Mouse (Mus musculus) kidney, embryonic 16.5 days (tissue): Measurements from ENCODE around the gene Rad51d. TPM values are rescaled to one million over a fixed set of nuclear protein-coding genes. Genes with fewer than 3 reads are reported as not detected.
"Not testable (repeated sequence)": the region's sequence is repeated elsewhere in the genome, so short reads cannot be mapped to it uniquely, and the experiment has no call there.

ENCODE experiments used
- ATAC-seq: fragments of 200-750 bp; cut with Nextera tagmentation; 2 replicates; pipeline ENCODE4 v1.8.0; 2017; ENCODE audit warnings: moderate TSS enrichment; ENCODE audit not compliant: low FRiP score, low TSS enrichment
- H3K27ac ChIP-seq: fragments of 300-500 bp; sonication (generic); 2 replicates; pipeline ENCODE4 v1.5.1; 2014; ENCODE audit warnings: low read length
- H3K27me3 ChIP-seq: fragments of 300-500 bp; sonication (generic); 2 replicates; pipeline ENCODE4 v1.6.1; 2014; ENCODE audit warnings: low read length, control low read depth, mixed read lengths; ENCODE audit not compliant: insufficient read depth
- H3K36me3 ChIP-seq: fragments of 300-500 bp; sonication (generic); 2 replicates; pipeline ENCODE4 v1.6.1; 2014; ENCODE audit warnings: low read length, control low read depth, mixed read lengths; ENCODE audit not compliant: insufficient read depth
- H3K4me1 ChIP-seq: fragments of 300-500 bp; sonication (generic); 2 replicates; pipeline ENCODE4 v1.6.1; 2014; ENCODE audit warnings: low read length, control low read depth, mixed read lengths; ENCODE audit not compliant: insufficient read depth
- H3K4me2 ChIP-seq: fragments of 300-500 bp; sonication (generic); replicated peaks from 2 replicates; pipeline ENCODE4 v1.6.1; 2014; ENCODE audit warnings: low read depth, low read length
- H3K4me3 ChIP-seq: fragments of 300-500 bp; sonication (generic); 2 replicates; pipeline ENCODE4 v1.5.1; 2014; ENCODE audit warnings: mild to moderate bottlenecking, low read length
- H3K9ac ChIP-seq: fragments of 300-500 bp; sonication (generic); replicated peaks from 2 replicates; pipeline ENCODE4 v1.6.1; 2014; ENCODE audit warnings: low read length
- H3K9me3 ChIP-seq: fragments of 300-500 bp; sonication (generic); 2 replicates; pipeline ENCODE4 v1.6.1; 2016; ENCODE audit warnings: low read length, control low read depth
- WGBS: fragments of 180-500 bp; shearing (Covaris S2); extraction: QIAGEN DNeasy Blood & Tissue Kit; methylation state at CpG from one replicate; pipeline ENCODE4 v1.1.7; 2014; 5-methylcytosine and 5-hydroxymethylcytosine counted together
- polyA plus RNA-seq: library from polyadenylated mRNA; unstranded; fragments of >200 nt; fragmentation: Nextera tagmentation; extraction: Ambion mirVana; gene quantifications from 2 replicates; pipeline ENCODE4 v1.2.1, GENCODE M21; 2015

Gene Rad51d
- polyA plus RNA-seq, 1 experiment from 2014 or later, result 13.8 TPM

GRCm38 (mm10) chr11:82835616-82836432, 54.6 kb downstream of the Rad51d start:
- H3K27me3 ChIP-seq, result no peaks in the 10 kb centered on the region
- H3K36me3 ChIP-seq, result no peaks in the 10 kb centered on the region
- WGBS, result 65% methylated on average over 11 of the region's 11 CpGs
- no peak for ATAC-seq
- peaks cover 53% of the 10 kb centered on the region for H3K4me1 ChIP-seq
- peaks cover 3% of the 10 kb centered on the region; the same call in 1 of the 2 replicates for H3K9me3 ChIP-seq
- no peak overlapping the region for H3K9ac ChIP-seq
- no peak overlapping the region for H3K4me3 ChIP-seq
- H3K4me2 ChIP-seq, result no peak overlapping the region
- H3K27ac ChIP-seq, result peak overlapping the region; percentile 61

GRCm38 (mm10) chr11:82834359-82834758, 56.1 kb downstream of the Rad51d start:
- H3K9me3 ChIP-seq, H3K27me3 ChIP-seq, H3K4me3 ChIP-seq, H3K36me3 ChIP-seq, H3K4me2 ChIP-seq, H3K27ac ChIP-seq, H3K9ac ChIP-seq, ATAC-seq: not testable (repeated sequence)
- WGBS, result 88% methylated on average over 7 of the region's 7 CpGs
- H3K4me1 ChIP-seq, result peaks cover 55% of the 10 kb centered on the region

GRCm38 (mm10) chr11:82833929-82834328, 56.5 kb downstream of the Rad51d start:
- Histone ChIP-seq H3K27ac (no peak overlapping the region), H3K9ac (no peak overlapping the region), H3K9me3 (peaks cover 3% of the 10 kb centered on the region; the same call in 1 of the 2 replicates), H3K4me1 (peaks cover 55% of the 10 kb centered on the region), H3K27me3 (no peaks in the 10 kb centered on the region), H3K36me3 (no peaks in the 10 kb centered on the region), H3K4me3 (no peak overlapping the region), H3K4me2 (no peak overlapping the region)
- no peak for ATAC-seq
- WGBS, result 79% methylated on average over 8 of the region's 8 CpGs

GRCm38 (mm10) chr11:82832402-82832801, 58.0 kb downstream of the Rad51d start:
- not testable (repeated sequence) for H3K27ac ChIP-seq, H3K4me2 ChIP-seq, H3K4me3 ChIP-seq, H3K36me3 ChIP-seq, H3K27me3 ChIP-seq, H3K9ac ChIP-seq, ATAC-seq, H3K9me3 ChIP-seq
- WGBS, result 76% methylated on average over 10 of the region's 10 CpGs
- H3K4me1 ChIP-seq, result peaks cover 40% of the 10 kb centered on the region

GRCm38 (mm10) chr11:82831008-82831893, 59.2 kb downstream of the Rad51d start:
- Histone ChIP-seq H3K9ac (peak overlapping the region; percentile 16; the same call in 1 of the 2 replicates), H3K4me3 (no peak overlapping the region), H3K4me2 (peak overlapping the region; percentile 38), H3K27ac (peak overlapping the region; percentile 53; the same call in 1 of the 2 replicates), H3K4me1 (peaks cover 29% of the 10 kb centered on the region), H3K36me3 (no peaks in the 10 kb centered on the region), H3K27me3 (no peaks in the 10 kb centered on the region), H3K9me3 (peaks cover 3% of the 10 kb centered on the region; the same call in 1 of the 2 replicates)
- no peak for ATAC-seq
- WGBS, result 19% methylated on average over 10 of the region's 10 CpGs

- Histone ChIP-seq H3K9me3 (no peaks in the 10 kb centered on the region), H3K36me3 (no peaks in the 10 kb centered on the region), H3K4me2 (no peak overlapping the region), H3K27me3 (no peaks in the 10 kb centered on the region), H3K9ac (no peak overlapping the region), H3K4me3 (no peak overlapping the region), H3K4me1 (peaks cover 16% of the 10 kb centered on the region), H3K27ac (no peak overlapping the region)
- ATAC-seq, result no peak
These were observed 63.6 kb downstream of the Rad51d start for GRCm38 (mm10) chr11:82826818-82827217.

Other genes with a start within 250 kb of the Rad51d start
- gene Cct6b, start 126.3 kb downstream of the Rad51d start, polyA plus RNA-seq, result 0.31 and 0.32 TPM in 2 replicates
- 42.6 and 43.9 TPM in 2 replicates for gene Zfp830, start 126.3 kb downstream of the Rad51d start, polyA plus RNA-seq
- gene Lig3, start 109.5 kb downstream of the Rad51d start, polyA plus RNA-seq, result 33.2 and 35.4 TPM in 2 replicates
- gene Rffl, start 19.4 kb downstream of the Rad51d start, polyA plus RNA-seq, result 23.7 and 25.0 TPM in 2 replicates
- 0.26 and 0.51 TPM in 2 replicates for gene Fndc8, start 1.5 kb upstream of the Rad51d start, polyA plus RNA-seq
- 36.1 and 40.5 TPM in 2 replicates for gene Nle1, start 17.8 kb upstream of the Rad51d start, polyA plus RNA-seq
- gene Unc45b, start 19.9 kb upstream of the Rad51d start, polyA plus RNA-seq, result 5.1 and 7.3 TPM in 2 replicates
- gene Slfn5, start 60.7 kb upstream of the Rad51d start, polyA plus RNA-seq, result 7.8 and 9.6 TPM in 2 replicates
- gene Slfn9, start 101.2 kb upstream of the Rad51d start, polyA plus RNA-seq, result 18.1 and 18.2 TPM in 2 replicates
- 0.40 and 0.61 TPM in 2 replicates for gene Slfn8, start 130.2 kb upstream of the Rad51d start, polyA plus RNA-seq
- gene Slfn2, start 174.5 kb upstream of the Rad51d start, polyA plus RNA-seq, result 4.1 and 4.7 TPM in 2 replicates
- 0.27 TPM in 2 replicates for gene Slfn1, start 226.2 kb upstream of the Rad51d start, polyA plus RNA-seq